Mouse (Mus musculus) intestine, embryonic 15.5 days (tissue): ENCODE measurements around the gene Adgrg1. TPM values are rescaled to one million over a fixed set of nuclear protein-coding genes. Genes with fewer than 3 reads are reported as not detected.

Experiments used
- ATAC-seq: fragments of 200-750 bp; cut with Nextera tagmentation; 2 replicates; pipeline ENCODE4 v1.8.0; 2017; ENCODE audit warnings: moderate TSS enrichment, moderate library complexity
- H3K27ac ChIP-seq: fragments of 300-500 bp; sonication (generic); 2 replicates; pipeline ENCODE4 v1.5.1; 2015; ENCODE audit warnings: mild to moderate bottlenecking, inconsistent platforms
- H3K27me3 ChIP-seq: fragments of 300-500 bp; sonication (generic); replicated peaks from 2 replicates; pipeline ENCODE4 v1.6.1; 2015; ENCODE audit warnings: inconsistent platforms
- H3K36me3 ChIP-seq: fragments of 300-500 bp; sonication (generic); 2 replicates; pipeline ENCODE4 v1.6.1; 2015; ENCODE audit warnings: inconsistent platforms
- H3K4me1 ChIP-seq: fragments of 300-500 bp; sonication (generic); replicated peaks from 2 replicates; pipeline ENCODE4 v1.6.1; 2015; ENCODE audit warnings: inconsistent platforms
- H3K4me2 ChIP-seq: fragments of 300-500 bp; sonication (generic); replicated peaks from 2 replicates; pipeline ENCODE4 v1.6.1; 2015; ENCODE audit warnings: mild to moderate bottlenecking, inconsistent platforms
- H3K4me3 ChIP-seq: fragments of 300-500 bp; sonication (generic); replicated peaks from 2 replicates; pipeline ENCODE4 v1.5.1; 2015; ENCODE audit warnings: inconsistent platforms
- H3K9ac ChIP-seq: fragments of 300-500 bp; sonication (generic); 2 replicates; pipeline ENCODE4 v1.6.1; 2015; ENCODE audit warnings: inconsistent platforms
- H3K9me3 ChIP-seq: fragments of 300-500 bp; sonication (generic); 2 replicates; pipeline ENCODE4 v1.6.1; 2016; ENCODE audit warnings: inconsistent platforms
- WGBS: fragments of 180-500 bp; shearing (Covaris S2); methylation state at CpG from one replicate; pipeline ENCODE4 v1.1.7; 2015; 5-methylcytosine and 5-hydroxymethylcytosine counted together
- polyA plus RNA-seq: library from polyadenylated mRNA; unstranded; fragments of >200 nt; fragmentation: Nextera tagmentation; extraction: Ambion mirVana; gene quantifications from 2 replicates; pipeline ENCODE4 v1.2.1, GENCODE M21; 2015

Gene Adgrg1
- polyA plus RNA-seq, 1 experiment from 2014 or later: 22.4 TPM

- 82% methylated on average over 5 of the region's 5 CpGs for WGBS
- no peaks in the 10 kb centered on the region for H3K27me3 ChIP-seq
- no peak overlapping the region for H3K9ac ChIP-seq
- no peak overlapping the region for H3K27ac ChIP-seq
- no peak; the same call in 1 of the 2 replicates for ATAC-seq
- no peaks in the 10 kb centered on the region for H3K4me1 ChIP-seq
- no peak overlapping the region for H3K4me2 ChIP-seq
- no peaks in the 10 kb centered on the region for H3K9me3 ChIP-seq
- H3K4me3 ChIP-seq: no peak overlapping the region
- no peaks in the 10 kb centered on the region for H3K36me3 ChIP-seq
Measured at GRCm38 (mm10) chr8:95056414-95056813, 81.9 kb downstream of the Adgrg1 start.

- Histone ChIP-seq H3K9me3 (no peaks in the 10 kb centered on the region), H3K4me1 (no peaks in the 10 kb centered on the region), H3K4me3 (no peak overlapping the region), H3K36me3 (no peaks in the 10 kb centered on the region), H3K27ac (no peak overlapping the region), H3K27me3 (no peaks in the 10 kb centered on the region), H3K9ac (no peak overlapping the region), H3K4me2 (no peak overlapping the region)
- ATAC-seq: no peak
- WGBS: 79% methylated on average over 6 of the region's 6 CpGs
Measured at GRCm38 (mm10) chr8:95058661-95059060, 84.1 kb downstream of the Adgrg1 start.

GRCm38 (mm10) chr8:95059812-95060533 lies 85.4 kb downstream of the Adgrg1 start:
- ATAC-seq: no peak
- WGBS: 57% methylated on average over 6 of the region's 6 CpGs
- Histone ChIP-seq H3K4me1 (no peaks in the 10 kb centered on the region), H3K36me3 (no peaks in the 10 kb centered on the region), H3K9ac (no peak overlapping the region), H3K27ac (no peak overlapping the region), H3K9me3 (no peaks in the 10 kb centered on the region), H3K4me3 (no peak overlapping the region), H3K27me3 (no peaks in the 10 kb centered on the region), H3K4me2 (no peak overlapping the region)

Other genes with a start within 250 kb of the Adgrg1 start
- gene Ccl22, start 229.2 kb upstream of the Adgrg1 start, polyA plus RNA-seq: not detected in 2 replicates
- 23.0 and 24.3 TPM in 2 replicates for gene Cx3cl1, start 202.7 kb upstream of the Adgrg1 start, polyA plus RNA-seq
- gene Ccl17, start 164.3 kb upstream of the Adgrg1 start, polyA plus RNA-seq: not detected in 2 replicates
- 97.5 and 110 TPM in 2 replicates for gene Coq9, start 136.4 kb upstream of the Adgrg1 start, polyA plus RNA-seq
- gene Ciapin1, start 136.4 kb upstream of the Adgrg1 start, polyA plus RNA-seq: 89.8 and 94.6 TPM in 2 replicates
- 126 and 134 TPM in 2 replicates for gene Polr2c, start 117.3 kb upstream of the Adgrg1 start, polyA plus RNA-seq
- 39.4 and 40.3 TPM in 2 replicates for gene Dok4, start 98.4 kb upstream of the Adgrg1 start, polyA plus RNA-seq
- 20.1 and 20.7 TPM in 2 replicates for gene Ccdc102a, start 56.7 kb upstream of the Adgrg1 start, polyA plus RNA-seq
- 1.3 and 2.1 TPM in 2 replicates for gene Adgrg5, start 51.1 kb upstream of the Adgrg1 start, polyA plus RNA-seq
- gene Adgrg3, start 42.9 kb downstream of the Adgrg1 start, polyA plus RNA-seq: 3.4 and 3.5 TPM in 2 replicates
- not detected in 2 replicates for gene Drc7, start 80.4 kb downstream of the Adgrg1 start, polyA plus RNA-seq
- 13.9 and 14.6 TPM in 2 replicates for gene Katnb1, start 106.4 kb downstream of the Adgrg1 start, polyA plus RNA-seq
- 28.6 and 31.3 TPM in 2 replicates for gene Kifc3, start 228.1 kb downstream of the Adgrg1 start, polyA plus RNA-seq